Mouse (Mus musculus) gastrocnemius, adult 8-10 months (tissue): Measurements from ENCODE around the gene Gnb2. TPM values are rescaled to one million over a fixed set of nuclear protein-coding genes. Genes with fewer than 3 reads are reported as not detected.

Experiments
- DNase-seq, 2 experiments: peaks; one replicate each; pipeline ENCODE4 v3.0.0; 2022; ENCODE audit warnings: low spot score in 2 of 2
- total RNA-seq, 4 experiments: library from RNA; stranded (reverse); gene quantifications; 2 replicates each; pipeline ENCODE4 v1.2.4; 2022

The Gnb2 gene
- total RNA-seq, 4 experiments from 2014 or later = 118 to 137 (median 128) TPM

GRCm38 (mm10) chr5:137519691-137520550 is 13.4 kb downstream of the Gnb2 start:
- DNase-seq = no peak

GRCm38 (mm10) chr5:137518436-137518835 is 14.9 kb downstream of the Gnb2 start, which contains the start of gene Gigyf1:
Gene Gigyf1, plus strand, starts transcription at chr5:137518548.
- DNase-seq = no peak

- DNase-seq = no peak
These were observed 18.5 kb downstream of the Gnb2 start for GRCm38 (mm10) chr5:137514811-137515210.

- DNase-seq = no peak
These were observed 19.2 kb downstream of the Gnb2 start for GRCm38 (mm10) chr5:137513951-137514721.

- no peak for DNase-seq
These were observed 20.2 kb downstream of the Gnb2 start for GRCm38 (mm10) chr5:137512847-137513794.

GRCm38 (mm10) chr5:137511706-137512105 is 21.6 kb downstream of the Gnb2 start:
- DNase-seq = no peak

- DNase-seq = no peak
These were observed 22.5 kb downstream of the Gnb2 start for GRCm38 (mm10) chr5:137510573-137511390.

GRCm38 (mm10) chr5:137510014-137510501 is 23.3 kb downstream of the Gnb2 start:
- DNase-seq = peak; percentile 70 to 77

- DNase-seq = no peak
These were observed 29.3 kb downstream of the Gnb2 start for GRCm38 (mm10) chr5:137504041-137504440.

- peak in 1 of 2 experiments; percentile 84 for DNase-seq
These were observed 30.6 kb downstream of the Gnb2 start for GRCm38 (mm10) chr5:137502667-137503110.

GRCm38 (mm10) chr5:137501709-137502666 is 31.3 kb downstream of the Gnb2 start, which contains the start of gene Pop7:
Gene Pop7, minus strand, starts transcription at chr5:137502518.
- peak; percentile 100 for DNase-seq

- DNase-seq = no peak
These were observed 33.1 kb downstream of the Gnb2 start for GRCm38 (mm10) chr5:137500186-137500585.

GRCm38 (mm10) chr5:137493831-137494230 is 39.5 kb downstream of the Gnb2 start:
- no peak for DNase-seq

- peak in 1 of 2 experiments; percentile 62 for DNase-seq
These were observed 41.8 kb downstream of the Gnb2 start for GRCm38 (mm10) chr5:137491559-137491958.

- no peak for DNase-seq
These were observed 45.7 kb downstream of the Gnb2 start for GRCm38 (mm10) chr5:137487616-137488015.

GRCm38 (mm10) chr5:137485851-137486155 is 47.5 kb downstream of the Gnb2 start:
- DNase-seq = no peak

GRCm38 (mm10) chr5:137485071-137485850 is 48.0 kb downstream of the Gnb2 start:
- no peak for DNase-seq

- DNase-seq = no peak
These were observed 51.4 kb downstream of the Gnb2 start for GRCm38 (mm10) chr5:137481897-137482296.
